Mouse (Mus musculus) regulatory T cell (primary cell): Measurements from ENCODE around the gene Phc3.

Experiments used
- in situ Hi-C: fragments of 300-600 bp; cut with MboI, MseI; formaldehyde crosslinking; loops from one replicate; pipeline ENCODE4 v1.15.1; 2025; ENCODE audit warnings: high pct_unique_total_duplicates

The Phc3 gene

DNA sequence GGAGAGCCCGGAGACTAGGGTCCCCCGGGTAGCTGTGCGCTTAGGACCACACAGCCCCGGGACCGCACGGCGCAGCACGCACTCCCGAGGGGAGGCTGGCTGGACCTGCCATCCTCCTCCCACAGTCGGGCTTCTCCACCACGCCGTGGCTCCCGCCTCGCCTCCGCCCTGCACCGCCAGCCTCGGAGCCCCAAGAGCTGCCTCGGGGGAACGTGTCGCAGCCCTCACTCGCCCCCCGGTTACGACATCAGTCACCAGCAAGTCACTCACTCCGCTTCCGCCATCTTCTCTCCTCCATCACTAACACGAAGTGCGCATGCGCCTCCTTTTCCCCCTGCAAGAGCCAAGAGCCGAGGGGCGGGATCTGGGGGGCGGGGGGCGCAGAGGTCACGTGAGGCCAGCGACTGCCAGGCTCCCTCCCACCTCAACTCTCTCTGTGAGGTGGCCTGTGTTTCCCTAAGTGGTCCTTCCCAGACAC, at the start of gene Phc3:
Gene Phc3, minus strand, starts transcription at position 312 of the 478 bp plus-strand sequence.
- in situ Hi-C loops, result loop anchor here (5.0 to 25.0 kb wide), 3 partner anchors 88 to 1743 kb away; partner anchors contain the start of genes Actl6a and Skil

DNA sequence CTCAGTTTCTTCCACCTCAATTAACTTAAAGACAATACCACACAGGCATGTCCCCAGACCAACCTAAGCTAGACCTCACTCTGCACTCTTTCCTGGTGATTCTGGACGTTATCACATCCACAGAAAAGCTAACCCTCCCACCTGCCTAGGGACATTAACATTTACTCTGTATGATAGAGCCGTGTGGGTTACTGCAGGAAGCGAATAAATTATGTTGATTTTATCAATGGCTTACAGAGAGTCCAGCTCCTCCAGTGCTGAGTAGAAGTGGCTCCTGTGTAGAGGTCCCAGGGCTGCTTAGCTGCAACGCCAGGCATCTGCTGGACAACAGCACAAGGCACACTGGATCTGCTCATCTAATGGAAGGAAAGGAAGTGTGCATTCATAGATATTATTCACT, 48.4 kb upstream of the Phc3 start:
- in situ Hi-C loops, result no loop called here

GRCm38 (mm10) chr3:31016594-31017196, 47.5 kb upstream of the Phc3 start:
- in situ Hi-C loops, result no loop called here

- in situ Hi-C loops, result no loop called here
Observed at GRCm38 (mm10) chr3:31015682-31016443, 46.6 kb upstream of the Phc3 start.

GRCm38 (mm10) chr3:31014374-31014773, 45.2 kb upstream of the Phc3 start:
- in situ Hi-C loops, result no loop called here

DNA sequence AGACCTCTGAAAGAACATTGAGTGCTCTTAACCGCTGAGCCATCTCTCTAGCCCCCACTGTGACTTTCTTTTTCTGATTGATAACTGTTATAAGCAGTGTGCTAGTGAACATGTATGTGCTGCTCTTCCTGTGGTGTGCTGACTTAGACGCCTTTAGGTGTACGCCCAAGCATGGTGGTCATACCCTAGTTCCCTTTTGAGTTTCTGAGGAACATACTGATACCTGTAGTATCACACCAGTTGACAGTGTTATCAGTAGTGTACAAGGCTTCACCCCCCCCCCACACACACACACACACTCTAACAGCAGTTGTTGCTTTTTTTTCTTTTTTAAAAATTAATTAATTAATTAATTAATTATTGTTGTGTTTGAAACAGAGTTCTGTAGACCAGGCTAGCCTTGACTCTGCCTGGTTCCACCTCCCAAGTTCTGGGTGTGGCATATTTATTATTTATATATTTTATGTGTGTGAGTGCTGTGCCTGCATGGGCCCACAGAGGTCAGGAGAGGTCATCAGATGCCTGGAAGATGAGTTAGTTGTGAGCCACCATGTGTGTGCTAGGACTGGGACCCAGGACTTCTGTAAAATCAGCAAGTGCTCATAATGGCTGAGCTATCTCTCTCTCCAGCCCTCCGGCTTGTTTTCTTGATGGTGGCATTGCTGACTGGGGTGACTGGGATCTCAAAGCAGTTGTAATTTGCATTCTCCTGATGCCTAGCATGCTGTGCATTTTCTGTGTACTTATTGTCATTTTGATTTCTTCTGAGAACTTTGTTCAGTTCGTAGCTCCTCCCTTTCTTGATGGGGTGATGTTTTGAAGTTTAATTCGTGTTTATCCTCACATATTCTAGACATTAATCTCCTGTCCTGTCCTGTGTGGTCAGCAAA, 35.4 kb upstream of the Phc3 start:
- in situ Hi-C loops, result no loop called here

DNA sequence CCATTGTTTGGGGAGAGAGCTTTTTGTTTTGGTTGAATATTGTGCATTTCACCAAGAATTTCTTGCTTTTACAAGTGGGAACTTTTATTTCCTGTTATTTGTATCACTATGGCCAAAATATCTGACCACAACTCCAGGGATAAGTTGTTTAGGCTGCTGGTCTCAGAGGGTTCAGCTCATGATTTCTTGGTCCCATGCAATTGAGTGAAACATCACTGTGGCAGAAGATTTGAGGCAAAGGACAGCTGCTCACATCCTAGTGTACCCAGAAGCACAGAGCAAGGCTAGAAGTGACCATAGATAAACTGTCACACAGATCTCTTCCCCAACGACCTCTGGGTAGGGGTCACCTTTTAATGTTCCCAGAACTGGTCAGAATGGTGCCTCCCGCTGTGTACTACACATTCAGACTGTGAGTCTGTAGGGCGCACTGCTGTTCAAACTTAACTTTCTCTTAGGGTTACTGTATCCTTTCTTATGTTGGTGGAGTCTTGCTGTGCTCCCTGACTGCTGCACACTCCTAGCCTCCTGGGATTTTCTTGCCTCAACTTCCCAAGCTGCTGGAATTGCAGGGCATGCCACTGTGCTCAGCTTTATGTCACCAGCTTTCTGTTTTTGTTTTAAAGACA, 31.9 kb upstream of the Phc3 start:
- in situ Hi-C loops, result no loop called here

- in situ Hi-C loops, result no loop called here
Observed at GRCm38 (mm10) chr3:31000018-31000407, 30.8 kb upstream of the Phc3 start.

GRCm38 (mm10) chr3:30999401-31000017, 30.3 kb upstream of the Phc3 start:
- in situ Hi-C loops, result no loop called here

DNA sequence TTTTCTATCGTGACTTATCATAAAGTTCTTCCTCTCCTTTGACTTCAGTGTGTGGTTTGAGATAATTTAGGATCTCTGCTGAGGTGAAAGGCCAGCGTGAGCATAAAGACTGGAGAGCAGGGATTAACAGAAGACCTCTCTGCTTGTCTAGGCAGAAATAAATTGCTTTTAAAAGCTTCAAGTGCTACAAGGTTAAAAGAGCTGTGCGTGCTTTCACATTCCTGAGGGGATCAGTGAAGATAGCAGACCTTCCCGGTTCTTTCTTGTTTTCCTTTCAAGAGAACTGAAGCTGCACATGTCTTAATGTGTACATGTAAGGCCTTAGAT, 27.4 kb upstream of the Phc3 start:
- in situ Hi-C loops, result no loop called here

- in situ Hi-C loops, result no loop called here
Observed at GRCm38 (mm10) chr3:30995899-30996687, 26.9 kb upstream of the Phc3 start.

DNA sequence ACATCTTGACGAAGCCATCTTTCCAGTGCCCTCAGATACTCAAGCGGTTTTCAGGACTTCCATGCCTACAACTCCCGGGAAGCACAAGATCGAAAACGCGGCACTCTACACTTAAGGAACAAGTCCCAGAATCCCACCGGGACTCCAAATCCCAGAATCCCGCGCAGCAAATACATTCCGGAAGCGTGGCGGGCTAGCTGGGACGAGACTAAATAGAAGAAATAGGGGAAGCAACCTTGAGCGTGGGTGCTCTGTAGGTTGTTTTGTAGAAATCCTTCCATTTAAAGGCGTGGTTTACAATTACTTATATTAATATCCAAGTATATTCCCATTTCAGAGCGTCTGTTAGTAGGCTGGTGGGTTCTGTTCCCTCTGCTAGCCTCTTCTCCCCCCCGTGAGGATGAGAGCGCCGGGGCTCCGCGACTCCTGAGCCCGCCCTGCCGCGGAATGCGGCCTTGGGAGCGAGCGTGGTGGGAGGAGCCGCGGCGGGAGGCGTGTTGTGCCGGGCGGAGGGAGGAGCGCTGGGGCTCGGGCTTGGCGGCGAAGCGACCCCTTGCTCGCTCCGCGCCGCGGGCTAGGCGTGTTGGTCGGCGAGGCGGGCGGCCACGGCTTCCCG, 26.2 kb upstream of the Phc3 start, which contains the start of gene Prkci:
Gene Prkci, plus strand, starts transcription at position 465 of the 616 bp plus-strand sequence.
- in situ Hi-C loops, result no loop called here

- in situ Hi-C loops, result no loop called here
Observed at GRCm38 (mm10) chr3:30994859-30995258, 25.6 kb upstream of the Phc3 start.

- in situ Hi-C loops, result no loop called here
Observed at GRCm38 (mm10) chr3:30993066-30993573, 23.9 kb upstream of the Phc3 start.

DNA sequence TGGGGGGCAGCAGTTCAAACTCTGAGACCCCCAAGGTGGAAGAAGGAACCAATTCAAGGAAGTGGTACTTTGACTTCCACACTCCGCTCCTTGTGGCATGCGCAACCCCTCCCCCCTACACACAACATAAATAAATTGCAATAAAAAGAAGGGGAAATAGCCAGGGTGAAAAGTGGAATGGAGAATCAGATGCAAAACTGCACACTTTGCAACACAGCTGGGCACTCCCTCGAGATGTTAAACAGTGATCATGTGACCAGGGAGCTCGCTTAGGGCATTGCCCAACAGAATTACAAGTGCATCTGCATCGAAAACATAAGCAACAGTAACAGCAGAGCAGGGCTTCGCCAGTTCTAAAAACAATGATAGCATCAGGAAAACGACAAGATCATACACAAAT, 22.9 kb upstream of the Phc3 start:
- in situ Hi-C loops, result no loop called here

- in situ Hi-C loops, result no loop called here
Observed at GRCm38 (mm10) chr3:30987396-30988318, 18.4 kb upstream of the Phc3 start.

- in situ Hi-C loops, result no loop called here
Observed at GRCm38 (mm10) chr3:30982924-30983536, 13.8 kb upstream of the Phc3 start.
